In genomic region chr17:50460301-50460700, GRCm38 (mm10) we compare ENCODE assay signal across 27 mouse cellular contexts. TPM values are rescaled to one million over a fixed set of nuclear protein-coding genes. Genes with fewer than 3 reads are reported as not detected.
DNase-seq lines count a peak whose midpoint lies in the region; ATAC-seq and TF ChIP-seq lines count a peak whose summit lies in the region.
"Had no signal": no experiment of that assay in that cellular context is flagged by ENCODE, and none has a peak within 500 bp of the region (broad histone marks: within the 10 kb centered on the region; RNA-seq: fewer than 3 reads in every experiment).

No protein-coding gene starts in this region.

- TF ChIP-seq EP300 in heart, adult 2 months (IDR thresholded peaks at IDR 0.05; ENCODE audit: insufficient read depth, low read depth, low read length), result no peak

- no peaks in the 10 kb centered on the region for H3K79me2 ChIP-seq in heart, adult 2 months (replicated peaks; ENCODE audit: control insufficient read depth, insufficient read depth, low read length)

- no peak overlapping the region for H3K4me2 ChIP-seq in embryonic facial prominence, embryonic 11.5 days (ENCODE audit: low read depth, low read length)
- H3K4me2 ChIP-seq in embryonic facial prominence, embryonic 14.5 days (ENCODE audit: low read depth, low read length), result no peak overlapping the region
- H3K4me2 ChIP-seq: embryonic facial prominence, embryonic 15.5 days; forebrain, embryonic 12.5 days; heart, embryonic 12.5 days; heart, embryonic 15.5 days; hindbrain, embryonic 13.5 days; intestine, embryonic 15.5 days had no signal

- H3K27me3 ChIP-seq in embryonic facial prominence, embryonic 11.5 days (ENCODE audit: control insufficient read depth, insufficient read depth, low read length), result no peaks in the 10 kb centered on the region
- H3K27me3 ChIP-seq in embryonic facial prominence, embryonic 10.5 days (replicated peaks; ENCODE audit: low read depth, poor library complexity, severe bottlenecking), result no peaks in the 10 kb centered on the region
- no peaks in the 10 kb centered on the region for H3K27me3 ChIP-seq in heart, adult 2 months (ENCODE audit: control insufficient read depth, insufficient read depth, low read length)
- H3K27me3 ChIP-seq in embryonic facial prominence, embryonic 14.5 days (replicated peaks; ENCODE audit: control insufficient read depth, insufficient read depth, low read length), result no peaks in the 10 kb centered on the region
- H3K27me3 ChIP-seq: embryonic facial prominence, embryonic 15.5 days; forebrain, embryonic 12.5 days; heart, embryonic 12.5 days; heart, embryonic 15.5 days; hindbrain, embryonic 13.5 days; intestine, embryonic 15.5 days had no signal

- no peaks in the 10 kb centered on the region for H3K36me3 ChIP-seq in embryonic facial prominence, embryonic 11.5 days (replicated peaks; ENCODE audit: control insufficient read depth, insufficient read depth, low read depth, low read length)
- H3K36me3 ChIP-seq in embryonic facial prominence, embryonic 10.5 days (replicated peaks), result no peaks in the 10 kb centered on the region
- no peaks in the 10 kb centered on the region for H3K36me3 ChIP-seq in heart, adult 2 months (ENCODE audit: control insufficient read depth, insufficient read depth, low read length)
- no peaks in the 10 kb centered on the region for H3K36me3 ChIP-seq in embryonic facial prominence, embryonic 14.5 days (ENCODE audit: control insufficient read depth, insufficient read depth, low read length)
- H3K36me3 ChIP-seq: embryonic facial prominence, embryonic 15.5 days; forebrain, embryonic 12.5 days; heart, embryonic 12.5 days; heart, embryonic 15.5 days; hindbrain, embryonic 10.5 days; hindbrain, embryonic 13.5 days; intestine, embryonic 15.5 days had no signal

- TF ChIP-seq CTCF in heart, adult 2 months (IDR thresholded peaks at IDR 0.05), result no peak

- peak; percentile 5 for DNase-seq in embryonic facial prominence, embryonic 11.5 days (ENCODE audit: low spot score)
- no peak for DNase-seq in embryonic facial prominence, embryonic 10.5 days (ENCODE audit: low spot score)
- peak; percentile 22 for DNase-seq in heart, adult 11 months
- DNase-seq in heart, adult 2 months, result no peak
- DNase-seq in embryonic facial prominence, embryonic 14.5 days (ENCODE audit: low spot score), result peak; percentile 50
- no peak for DNase-seq in testis, postnatal 14 days (ENCODE audit: low spot score)
- DNase-seq: adrenal gland, adult 8-10 months; adrenal gland, postnatal 25 days; cerebellum, adult 11 months; cerebellum, adult 2 months; cerebellum, adult 9-11 months; cerebellum, postnatal 25 days; gastrocnemius, postnatal 10 days; gastrocnemius, postnatal 36 days; heart, postnatal 10 days; heart, postnatal 36 days; kidney, adult 11 months had no signal

- no peak overlapping the region for H3K27ac ChIP-seq in embryonic facial prominence, embryonic 11.5 days (replicated peaks; ENCODE audit: low read depth, low read length)
- no peak overlapping the region for H3K27ac ChIP-seq in embryonic facial prominence, embryonic 10.5 days (replicated peaks)
- H3K27ac ChIP-seq in heart, adult 2 months, result no peak overlapping the region
- no peak overlapping the region for H3K27ac ChIP-seq in embryonic facial prominence, embryonic 14.5 days (replicated peaks; ENCODE audit: low read depth, low read length)
- H3K27ac ChIP-seq: embryonic facial prominence, embryonic 15.5 days; forebrain, embryonic 12.5 days; heart, embryonic 15.5 days; hindbrain, embryonic 10.5 days; hindbrain, embryonic 13.5 days; intestine, embryonic 15.5 days had no signal

- no peak overlapping the region for H3K9ac ChIP-seq in embryonic facial prominence, embryonic 11.5 days (replicated peaks; ENCODE audit: low read length)
- H3K9ac ChIP-seq in heart, adult 2 months (ENCODE audit: low read depth, low read length), result no peak overlapping the region
- no peak overlapping the region for H3K9ac ChIP-seq in embryonic facial prominence, embryonic 14.5 days (ENCODE audit: low read depth, low read length)
- H3K9ac ChIP-seq: embryonic facial prominence, embryonic 15.5 days; forebrain, embryonic 12.5 days; heart, embryonic 12.5 days; heart, embryonic 15.5 days; hindbrain, embryonic 13.5 days; intestine, embryonic 15.5 days had no signal

- H3K4me1 ChIP-seq in embryonic facial prominence, embryonic 11.5 days (ENCODE audit: control insufficient read depth, insufficient read depth, low read length), result no peaks in the 10 kb centered on the region
- H3K4me1 ChIP-seq in embryonic facial prominence, embryonic 10.5 days, result no peaks in the 10 kb centered on the region; the same call in 1 of the 2 replicates
- H3K4me1 ChIP-seq in heart, adult 2 months (ENCODE audit: control insufficient read depth, insufficient read depth, low read length), result no peaks in the 10 kb centered on the region
- H3K4me1 ChIP-seq in embryonic facial prominence, embryonic 14.5 days (ENCODE audit: control insufficient read depth, insufficient read depth, low read length), result no peaks in the 10 kb centered on the region
- H3K4me1 ChIP-seq: embryonic facial prominence, embryonic 15.5 days; forebrain, embryonic 12.5 days; hindbrain, embryonic 10.5 days; hindbrain, embryonic 13.5 days; intestine, embryonic 15.5 days had no signal

- intact Hi-C loops in heart, adult 2 months (cut with DNase I), result no loop called here

- no peak for TF ChIP-seq POLR2A in heart, adult 2 months (IDR thresholded peaks at IDR 0.05; ENCODE audit: insufficient read depth, low read depth, low read length)

- 80% methylated on average over 8 of the region's 8 CpGs for WGBS in embryonic facial prominence, embryonic 11.5 days
- 88% methylated on average over 8 of the region's 8 CpGs for WGBS in embryonic facial prominence, embryonic 10.5 days
- WGBS in heart, adult 2 months, result 95% methylated on average over 8 of the region's 8 CpGs
- WGBS in embryonic facial prominence, embryonic 14.5 days, result 69% methylated on average over 8 of the region's 8 CpGs

- no peaks in the 10 kb centered on the region for H3K9me3 ChIP-seq in embryonic facial prominence, embryonic 11.5 days (replicated peaks; ENCODE audit: control insufficient read depth, low read length)
- no peaks in the 10 kb centered on the region for H3K9me3 ChIP-seq in embryonic facial prominence, embryonic 10.5 days
- no peaks in the 10 kb centered on the region for H3K9me3 ChIP-seq in embryonic facial prominence, embryonic 14.5 days (ENCODE audit: control insufficient read depth, low read length)
- H3K9me3 ChIP-seq: embryonic facial prominence, embryonic 15.5 days; forebrain, embryonic 12.5 days; heart, embryonic 12.5 days; heart, embryonic 15.5 days; hindbrain, embryonic 10.5 days; hindbrain, embryonic 13.5 days; intestine, embryonic 15.5 days had no signal

- no peak overlapping the region for H3K4me3 ChIP-seq in embryonic facial prominence, embryonic 11.5 days (ENCODE audit: low read depth, low read length)
- no peak overlapping the region for H3K4me3 ChIP-seq in embryonic facial prominence, embryonic 10.5 days
- H3K4me3 ChIP-seq in heart, adult 2 months, result no peak overlapping the region
- H3K4me3 ChIP-seq in embryonic facial prominence, embryonic 14.5 days (ENCODE audit: low read depth, low read length), result no peak overlapping the region
- H3K4me3 ChIP-seq: embryonic facial prominence, embryonic 15.5 days; forebrain, embryonic 12.5 days; heart, embryonic 12.5 days; heart, embryonic 15.5 days; hindbrain, embryonic 10.5 days; hindbrain, embryonic 13.5 days; intestine, embryonic 15.5 days had no signal

- ATAC-seq in embryonic facial prominence, embryonic 11.5 days (replicated peaks; ENCODE audit: insufficient number of reproducible peaks, low FRiP score, low TSS enrichment, low read depth), result no peak
- ATAC-seq in embryonic facial prominence, embryonic 14.5 days (ENCODE audit: low read depth), result 0 out of 2 replicates have a peak, but pooled peaks have one; percentile 30
- ATAC-seq: activated CD4-positive, CD25-positive, alpha-beta regulatory T cell, adult 4 months; forebrain, embryonic 16.5 days; hindbrain, embryonic 16.5 days; intestine, embryonic 15.5 days had no signal

RNA-seq across cellular contexts. Expression of gene Plcl2, which starts 48.9 kb away (rescaled TPM):
- polyA plus RNA-seq in embryonic facial prominence, embryonic 11.5 days (2014; fragmentation: Nextera tagmentation; extraction: Ambion mirVana), result 7.3 and 7.8 TPM in 2 replicates
- polyA plus RNA-seq in embryonic facial prominence, embryonic 10.5 days (2016; fragmentation: Nextera tagmentation; extraction: Ambion mirVana), result 5.1 and 6.0 TPM in 2 replicates
- 1 to 10 TPM; 7.5 to 8.0 TPM for total RNA-seq in heart, adult 2 months (2021)
- polyA plus RNA-seq in heart, adult 2 months (2012; rRNA removed), result 2.8 and 6.1 TPM in 2 replicates
- polyA plus RNA-seq in embryonic facial prominence, embryonic 14.5 days (2014; fragmentation: Nextera tagmentation; extraction: Ambion mirVana), result 5.9 and 6.4 TPM in 2 replicates

Comparison
In these comparisons a context has a peak if more than half of its experiments do, and no peak if none do; other contexts are left out.
1. DNase-seq: peak in embryonic facial prominence, embryonic 11.5 days (single experiment), heart, adult 11 months (single experiment) and embryonic facial prominence, embryonic 14.5 days (single experiment); none in embryonic facial prominence, embryonic 10.5 days (single experiment), heart, adult 2 months (0 of 2) and testis, postnatal 14 days (single experiment).